Comparison of ENCODE assay signal across 15 mouse cellular contexts in the genomic region with DNA sequence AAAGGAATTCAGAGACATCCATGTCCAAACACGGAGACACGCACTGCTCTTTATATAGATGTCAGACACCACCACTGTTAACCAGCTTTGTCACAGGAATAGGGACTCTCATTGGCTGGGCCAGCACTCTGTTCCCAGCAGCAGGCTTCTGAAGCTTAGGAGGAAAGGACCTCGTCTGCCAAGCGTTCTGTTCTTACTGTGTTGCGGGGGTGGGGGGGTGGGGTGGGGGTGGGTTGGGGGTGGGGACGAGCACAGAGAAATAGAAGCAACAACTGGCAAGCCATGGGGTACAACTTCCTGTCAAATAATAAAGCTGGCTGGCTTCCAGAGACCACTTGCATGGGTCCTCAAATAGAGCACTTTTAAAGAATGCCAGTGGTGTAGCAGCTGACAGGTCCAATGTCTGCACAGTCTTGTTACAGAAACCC.
DNase-seq lines count a peak whose midpoint lies in the region; ATAC-seq and TF ChIP-seq lines count a peak whose summit lies in the region.
"Had no signal": no experiment of that assay in that cellular context is flagged by ENCODE, and none has a peak within 500 bp of the region (broad histone marks: within the 10 kb centered on the region; RNA-seq: fewer than 3 reads in every experiment).

No protein-coding gene starts in this region.

- no peak for TF ChIP-seq POLR2A in lung, adult 2 months (IDR thresholded peaks at IDR 0.05; ENCODE audit: borderline replicate concordance, extremely low read depth, low read depth, low read length)

- H3K4me1 ChIP-seq in forebrain, embryonic 13.5 days = peaks cover 8% of the 10 kb centered on the region; the same call in 1 of the 2 replicates
- H3K4me1 ChIP-seq in forebrain, embryonic 12.5 days = peaks cover 6% of the 10 kb centered on the region; the same call in 1 of the 2 replicates
- no peaks in the 10 kb centered on the region for H3K4me1 ChIP-seq in hindbrain, embryonic 16.5 days (ENCODE audit: control insufficient read depth, insufficient read depth, low read depth, low read length)
- no peaks in the 10 kb centered on the region for H3K4me1 ChIP-seq in hindbrain, embryonic 11.5 days (replicated peaks; ENCODE audit: control insufficient read depth, insufficient read depth, low read length)
- H3K4me1 ChIP-seq in lung, adult 2 months (ENCODE audit: control insufficient read depth, insufficient read depth, low read length) = no peaks in the 10 kb centered on the region; the same call in 1 of the 2 replicates
- H3K4me1 ChIP-seq: neural tube, embryonic 15.5 days had no signal

- H3K9me3 ChIP-seq in forebrain, embryonic 13.5 days (replicated peaks) = no peaks in the 10 kb centered on the region
- H3K9me3 ChIP-seq in forebrain, embryonic 12.5 days = no peaks in the 10 kb centered on the region
- H3K9me3 ChIP-seq in hindbrain, embryonic 16.5 days (ENCODE audit: control insufficient read depth, low read length) = no peaks in the 10 kb centered on the region
- H3K9me3 ChIP-seq in hindbrain, embryonic 11.5 days (ENCODE audit: control insufficient read depth, low read length) = no peaks in the 10 kb centered on the region
- H3K9me3 ChIP-seq: neural tube, embryonic 15.5 days had no signal

- H3K36me3 ChIP-seq in forebrain, embryonic 13.5 days (ENCODE audit: poor library complexity, severe bottlenecking) = no peaks in the 10 kb centered on the region
- no peaks in the 10 kb centered on the region for H3K36me3 ChIP-seq in forebrain, embryonic 12.5 days (replicated peaks)
- no peaks in the 10 kb centered on the region; the same call in 1 of the 2 replicates for H3K36me3 ChIP-seq in hindbrain, embryonic 16.5 days (ENCODE audit: control insufficient read depth, insufficient read depth, low read length)
- H3K36me3 ChIP-seq in hindbrain, embryonic 11.5 days (ENCODE audit: control insufficient read depth, insufficient read depth, low read length) = no peaks in the 10 kb centered on the region

- no peak for DNase-seq in hindbrain, embryonic 11.5 days (ENCODE audit: low spot score)
- peak; percentile 21 for DNase-seq in lung, postnatal 10 days
- DNase-seq in lung, adult 2 months = no peak
- DNase-seq in layer of hippocampus, postnatal 14 days (ENCODE audit: low spot score in 2 of 2) = peak; percentile 27 to 29
- no peak for DNase-seq in adrenal gland, postnatal 14 days
- DNase-seq: cerebellum, adult 18-20 months; embryo, embryonic 11 days; kidney, adult 2 months; liver, postnatal 0 days; right cerebral cortex, postnatal 25 days; thymus, postnatal 25 days had no signal

- no peak overlapping the region for H3K4me3 ChIP-seq in forebrain, embryonic 13.5 days
- H3K4me3 ChIP-seq in forebrain, embryonic 12.5 days (replicated peaks) = no peak overlapping the region
- no peak overlapping the region for H3K4me3 ChIP-seq in hindbrain, embryonic 16.5 days (ENCODE audit: low read length)
- H3K4me3 ChIP-seq in hindbrain, embryonic 11.5 days (ENCODE audit: low read depth, low read length) = no peak overlapping the region
- no peak overlapping the region for H3K4me3 ChIP-seq in lung, adult 2 months (replicated peaks; ENCODE audit: extremely low read depth, low read depth, low read length)
- H3K4me3 ChIP-seq: neural tube, embryonic 15.5 days had no signal

- peak; percentile 55 for ATAC-seq in forebrain, embryonic 13.5 days
- no peak for ATAC-seq in forebrain, embryonic 12.5 days (ENCODE audit: low FRiP score)
- peak; percentile 68 for ATAC-seq in hindbrain, embryonic 16.5 days
- ATAC-seq in hindbrain, embryonic 11.5 days (ENCODE audit: low FRiP score) = no peak
- ATAC-seq: liver, postnatal 0 days had no signal

- H3K4me2 ChIP-seq in forebrain, embryonic 13.5 days = no peak overlapping the region
- H3K4me2 ChIP-seq in forebrain, embryonic 12.5 days = no peak overlapping the region
- no peak overlapping the region for H3K4me2 ChIP-seq in hindbrain, embryonic 16.5 days (ENCODE audit: low read length)
- no peak overlapping the region for H3K4me2 ChIP-seq in hindbrain, embryonic 11.5 days (replicated peaks; ENCODE audit: low read depth, low read length)
- H3K4me2 ChIP-seq: neural tube, embryonic 15.5 days had no signal

- H3K9ac ChIP-seq in forebrain, embryonic 13.5 days = no peak overlapping the region
- H3K9ac ChIP-seq in forebrain, embryonic 12.5 days = no peak overlapping the region
- H3K9ac ChIP-seq in hindbrain, embryonic 16.5 days (ENCODE audit: low read depth, low read length) = no peak overlapping the region
- no peak overlapping the region for H3K9ac ChIP-seq in hindbrain, embryonic 11.5 days (ENCODE audit: low read depth, low read length)
- H3K9ac ChIP-seq: liver, postnatal 0 days; neural tube, embryonic 15.5 days had no signal

- no peak for TF ChIP-seq CTCF in lung, adult 2 months (IDR thresholded peaks at IDR 0.05; ENCODE audit: insufficient read depth, low read length)

- H3K27me3 ChIP-seq in forebrain, embryonic 13.5 days = no peaks in the 10 kb centered on the region
- no peaks in the 10 kb centered on the region for H3K27me3 ChIP-seq in forebrain, embryonic 12.5 days
- H3K27me3 ChIP-seq in hindbrain, embryonic 16.5 days (replicated peaks; ENCODE audit: control insufficient read depth, insufficient read depth, low read length) = no peaks in the 10 kb centered on the region
- H3K27me3 ChIP-seq in hindbrain, embryonic 11.5 days (ENCODE audit: control insufficient read depth, insufficient read depth, low read length) = no peaks in the 10 kb centered on the region
- H3K27me3 ChIP-seq: neural tube, embryonic 15.5 days had no signal

- H3K27ac ChIP-seq in forebrain, embryonic 13.5 days = no peak overlapping the region
- no peak overlapping the region for H3K27ac ChIP-seq in forebrain, embryonic 12.5 days
- no peak overlapping the region for H3K27ac ChIP-seq in hindbrain, embryonic 16.5 days (ENCODE audit: low read depth, low read length)
- no peak overlapping the region for H3K27ac ChIP-seq in hindbrain, embryonic 11.5 days (ENCODE audit: low read depth, low read length)
- H3K27ac ChIP-seq: neural tube, embryonic 15.5 days had no signal

- WGBS in forebrain, embryonic 13.5 days = 40% methylated on average over 6 of the region's 6 CpGs
- 43% methylated on average over 6 of the region's 6 CpGs for WGBS in forebrain, embryonic 12.5 days
- WGBS in hindbrain, embryonic 16.5 days = 30% methylated on average over 6 of the region's 6 CpGs
- WGBS in hindbrain, embryonic 11.5 days = 56% methylated on average over 6 of the region's 6 CpGs
- 36% methylated on average over 6 of the region's 6 CpGs for WGBS in lung, adult 2 months

Comparison
In these comparisons a context has a peak if more than half of its experiments do, and no peak if none do; other contexts are left out.
1. ATAC-seq: peak in forebrain, embryonic 13.5 days (single experiment) and hindbrain, embryonic 16.5 days (single experiment); none in forebrain, embryonic 12.5 days (single experiment) and hindbrain, embryonic 11.5 days (single experiment).
2. DNase-seq: peak in lung, postnatal 10 days (single experiment) and layer of hippocampus, postnatal 14 days (2 of 2); none in hindbrain, embryonic 11.5 days (single experiment), lung, adult 2 months (single experiment) and adrenal gland, postnatal 14 days (single experiment).